Mouse (Mus musculus): ENCODE results near the gene Tmbim6.

DNA sequence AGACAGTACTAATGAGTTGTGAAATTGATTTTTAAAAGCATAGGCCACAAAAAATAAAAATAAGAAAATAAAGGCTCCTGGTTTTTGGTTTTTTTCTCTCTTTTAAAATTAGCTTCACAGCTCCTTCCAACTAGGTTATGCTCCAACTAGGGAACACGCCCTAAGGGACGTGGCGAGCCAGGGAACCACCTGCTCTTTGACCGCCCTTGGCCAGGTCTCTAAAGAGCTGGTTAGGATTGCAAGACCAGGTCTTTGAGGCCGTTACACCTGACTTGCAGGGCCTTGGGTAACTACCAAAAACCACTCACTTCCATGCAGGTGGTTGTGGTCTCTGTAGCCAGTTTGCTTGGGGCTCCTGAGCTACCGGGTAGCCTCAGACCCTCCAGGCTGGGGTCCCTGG is 707 bp upstream of the Tmbim6 start:
- TF ChIP-seq POLR2A (IDR thresholded peaks at IDR 0.05; ENCODE audit: low read depth, low read length) (no peak), CTCF (IDR thresholded peaks at IDR 0.05; ENCODE audit: borderline replicate concordance, insufficient read depth, low read length) (no peak)

All from embryonic fibroblast, embryonic 13.5 days (primary cell).